Mouse (Mus musculus): ENCODE measurements around the gene Slc15a1. TPM values are rescaled to one million over a fixed set of nuclear protein-coding genes. Genes with fewer than 3 reads are reported as not detected.

Gene Slc15a1
- polyA plus RNA-seq, 1 experiment, result 0.11 TPM

DNA sequence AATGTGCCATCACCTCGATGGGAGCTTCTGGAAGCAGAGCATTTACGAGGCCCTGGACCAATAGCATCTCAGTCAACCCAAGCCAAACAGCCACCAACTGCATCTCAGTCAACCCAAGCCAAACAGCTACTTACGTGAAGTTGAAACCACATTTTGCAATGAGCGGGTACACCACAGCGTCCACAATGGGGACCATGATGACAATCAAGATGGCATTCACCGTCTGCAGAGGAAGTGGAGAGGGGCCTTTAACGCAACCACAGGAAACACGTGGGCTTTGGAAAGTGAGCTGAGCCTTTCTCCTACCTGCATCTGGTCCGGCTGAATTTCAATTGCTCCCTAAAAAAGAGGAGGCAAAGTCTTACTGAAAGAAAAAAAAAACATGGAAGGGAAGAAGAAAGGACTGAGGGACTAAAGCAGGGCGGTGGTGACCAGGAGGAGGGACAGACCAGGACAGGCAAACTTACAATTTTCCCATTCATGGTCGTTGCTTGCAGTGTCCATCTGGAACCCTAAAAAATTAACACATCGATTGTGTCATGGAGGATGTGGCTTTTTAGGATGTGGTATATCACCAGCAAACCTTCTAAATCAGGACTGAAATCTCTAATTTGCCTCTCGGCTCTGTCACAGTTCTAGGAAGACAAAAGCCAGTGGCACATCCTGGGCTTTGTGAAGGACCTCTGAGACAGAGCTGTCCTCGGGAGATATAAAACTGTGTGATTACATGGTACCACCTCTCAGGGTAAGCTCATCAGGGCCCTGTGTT lies 26.9 kb downstream of the Slc15a1 start:
- Histone ChIP-seq H3K4me3 (ENCODE audit: insufficient read depth, low read depth, low read length) (no peak overlapping the region), H3K36me3 (ENCODE audit: control insufficient read depth, insufficient read depth, low read length) (no peaks in the 10 kb centered on the region), H3K27me3 (replicated peaks; ENCODE audit: control insufficient read depth, insufficient read depth, low read length) (no peaks in the 10 kb centered on the region), H3K27ac (ENCODE audit: insufficient read depth, low read depth, low read length) (no peak overlapping the region), H3K4me1 (ENCODE audit: control insufficient read depth, insufficient read depth, low read length) (0 out of 2 replicates have a peak, but pooled peaks cover 9% of the 10 kb centered on the region)
- TF ChIP-seq CTCF (conservative IDR thresholded peaks at IDR 0.05; ENCODE audit: insufficient read depth, insufficient read length, low read depth, low read length), result no peak
- TF ChIP-seq POLR2A (IDR thresholded peaks at IDR 0.05; ENCODE audit: low read depth, low read length), result no peak
- no peak for DNase-seq
- 89% methylated on average over 14 of the region's 14 CpGs for WGBS

GRCm38 (mm10) chr14:121473869-121474268 lies 31.2 kb downstream of the Slc15a1 start:
- no peaks in the 10 kb centered on the region for H3K27me3 ChIP-seq (replicated peaks; ENCODE audit: control insufficient read depth, insufficient read depth, low read length)
- peaks cover 2% of the 10 kb centered on the region; the same call in 1 of the 2 replicates for H3K4me1 ChIP-seq (ENCODE audit: control insufficient read depth, insufficient read depth, low read length)
- no peak overlapping the region for H3K4me3 ChIP-seq (ENCODE audit: insufficient read depth, low read depth, low read length)
- DNase-seq, result peak; percentile 27
- H3K27ac ChIP-seq (ENCODE audit: insufficient read depth, low read depth, low read length), result no peak overlapping the region
- 49% methylated on average over 4 of the region's 4 CpGs for WGBS
- no peaks in the 10 kb centered on the region for H3K36me3 ChIP-seq (ENCODE audit: control insufficient read depth, insufficient read depth, low read length)
- TF ChIP-seq CTCF (conservative IDR thresholded peaks at IDR 0.05; ENCODE audit: insufficient read depth, insufficient read length, low read depth, low read length) (0 out of 2 replicates have a peak, but pooled peaks have one; percentile 7), POLR2A (IDR thresholded peaks at IDR 0.05; ENCODE audit: low read depth, low read length) (no peak)

DNA sequence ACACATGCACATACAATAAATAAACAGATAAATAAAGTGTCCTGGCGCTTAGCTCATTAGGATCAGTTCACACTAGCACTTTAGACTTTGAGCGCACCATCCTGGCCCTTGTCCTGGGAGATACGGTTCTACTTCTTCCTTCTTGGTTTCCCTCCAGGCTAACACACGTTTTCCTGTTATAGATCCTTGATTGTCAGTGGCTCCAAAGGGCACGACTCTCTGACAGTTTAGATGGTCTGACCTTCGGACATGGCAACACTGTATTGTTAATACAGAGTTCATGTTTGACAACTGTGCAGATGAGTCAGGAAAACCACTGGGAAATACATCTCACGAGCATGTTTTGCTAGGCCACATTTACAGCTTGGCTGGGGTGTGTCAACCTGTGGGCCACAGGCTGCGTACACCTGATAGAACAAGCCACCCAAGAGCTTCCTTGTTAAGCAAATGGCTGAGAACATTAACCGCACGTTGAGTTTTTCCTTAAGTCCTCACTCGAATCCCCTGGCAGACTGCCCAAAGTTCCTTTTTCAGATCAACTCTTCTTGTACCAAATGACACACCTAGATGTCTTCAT lies 33.4 kb downstream of the Slc15a1 start:
- H3K27ac ChIP-seq (ENCODE audit: insufficient read depth, low read depth, low read length), result no peak overlapping the region
- WGBS, result 54% methylated on average over 11 of the region's 11 CpGs
- DNase-seq, result peak; percentile 57
- no peaks in the 10 kb centered on the region for H3K27me3 ChIP-seq (replicated peaks; ENCODE audit: control insufficient read depth, insufficient read depth, low read length)
- H3K4me1 ChIP-seq (ENCODE audit: control insufficient read depth, insufficient read depth, low read length), result peaks cover 2% of the 10 kb centered on the region; the same call in 1 of the 2 replicates
- no peak for TF ChIP-seq POLR2A (IDR thresholded peaks at IDR 0.05; ENCODE audit: low read depth, low read length)
- TF ChIP-seq CTCF (conservative IDR thresholded peaks at IDR 0.05; ENCODE audit: insufficient read depth, insufficient read length, low read depth, low read length), result no peak
- H3K36me3 ChIP-seq (ENCODE audit: control insufficient read depth, insufficient read depth, low read length), result no peaks in the 10 kb centered on the region
- no peak overlapping the region for H3K4me3 ChIP-seq (ENCODE audit: insufficient read depth, low read depth, low read length)

DNA sequence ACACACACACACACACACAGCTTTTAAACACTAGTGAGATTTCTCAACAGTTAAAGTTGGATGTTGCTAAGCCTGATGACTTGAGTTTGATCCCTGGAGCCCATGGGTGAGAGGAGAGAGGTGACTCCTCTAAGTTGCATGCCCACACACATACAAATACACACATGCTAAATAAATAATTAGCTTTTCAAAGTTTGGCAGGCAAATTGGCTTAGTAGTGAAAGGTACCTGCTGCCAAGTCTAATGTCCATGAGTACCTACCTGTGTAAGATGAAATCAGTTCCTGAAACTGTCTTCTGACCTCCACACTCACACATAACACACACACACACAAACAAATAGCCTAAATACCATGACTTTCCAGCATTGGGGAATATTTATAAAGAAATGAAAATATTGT lies 35.5 kb downstream of the Slc15a1 start:
- Histone ChIP-seq H3K4me1 (ENCODE audit: control insufficient read depth, insufficient read depth, low read length) (peaks cover 2% of the 10 kb centered on the region; the same call in 1 of the 2 replicates), H3K27ac (ENCODE audit: insufficient read depth, low read depth, low read length) (no peak overlapping the region), H3K4me3 (ENCODE audit: insufficient read depth, low read depth, low read length) (no peak overlapping the region), H3K27me3 (replicated peaks; ENCODE audit: control insufficient read depth, insufficient read depth, low read length) (no peaks in the 10 kb centered on the region), H3K36me3 (ENCODE audit: control insufficient read depth, insufficient read depth, low read length) (no peaks in the 10 kb centered on the region)
- peak; percentile 54 for DNase-seq
- TF ChIP-seq CTCF (conservative IDR thresholded peaks at IDR 0.05; ENCODE audit: insufficient read depth, insufficient read length, low read depth, low read length) (no peak), POLR2A (IDR thresholded peaks at IDR 0.05; ENCODE audit: low read depth, low read length) (no peak)

DNA sequence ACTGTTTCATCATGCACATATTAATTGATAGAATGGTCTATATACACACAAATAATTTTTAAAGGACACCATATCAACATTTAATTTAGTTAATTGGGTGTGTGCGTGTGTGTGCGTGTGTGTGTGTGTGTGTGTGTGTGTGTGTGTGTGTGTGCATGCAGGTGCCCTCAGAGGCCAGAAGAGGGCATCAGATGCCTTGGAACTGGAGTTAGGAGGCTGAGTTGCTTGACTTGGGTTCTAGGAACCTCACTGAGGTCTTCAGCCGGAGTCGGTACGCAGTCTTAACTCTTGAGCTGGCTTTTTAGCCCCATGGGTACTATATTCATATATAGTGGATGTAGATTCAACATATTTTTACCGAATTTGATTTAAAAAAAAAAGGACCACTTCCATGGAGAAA lies 37.4 kb downstream of the Slc15a1 start:
- H3K36me3 ChIP-seq (ENCODE audit: control insufficient read depth, insufficient read depth, low read length), result no peaks in the 10 kb centered on the region
- no peak overlapping the region for H3K4me3 ChIP-seq (ENCODE audit: insufficient read depth, low read depth, low read length)
- peaks cover 2% of the 10 kb centered on the region; the same call in 1 of the 2 replicates for H3K4me1 ChIP-seq (ENCODE audit: control insufficient read depth, insufficient read depth, low read length)
- TF ChIP-seq POLR2A (IDR thresholded peaks at IDR 0.05; ENCODE audit: low read depth, low read length) (no peak), CTCF (conservative IDR thresholded peaks at IDR 0.05; ENCODE audit: insufficient read depth, insufficient read length, low read depth, low read length) (no peak)
- DNase-seq, result no peak
- 96% methylated on average over 6 of the region's 6 CpGs for WGBS
- H3K27ac ChIP-seq (ENCODE audit: insufficient read depth, low read depth, low read length), result no peak overlapping the region
- no peaks in the 10 kb centered on the region for H3K27me3 ChIP-seq (replicated peaks; ENCODE audit: control insufficient read depth, insufficient read depth, low read length)

DNA sequence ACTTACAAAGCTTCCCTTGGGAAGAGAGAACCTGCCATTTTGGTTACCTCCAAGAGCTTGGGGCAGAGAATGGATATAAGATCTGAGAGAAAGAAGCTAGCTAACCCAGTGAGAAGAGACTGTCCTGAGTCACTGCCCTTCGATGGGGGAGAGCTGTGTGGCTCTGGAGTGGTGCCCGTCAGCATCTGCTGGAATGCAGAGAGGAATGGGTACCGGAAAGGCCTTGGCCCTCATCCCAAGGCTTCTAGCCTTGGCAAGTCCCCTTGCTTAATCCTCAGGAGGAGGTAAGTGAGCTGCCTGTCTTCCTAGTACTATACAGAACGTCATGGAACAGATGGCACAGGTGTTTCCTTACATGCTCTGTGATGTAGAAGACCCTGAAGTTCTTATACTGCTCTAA lies 38.6 kb downstream of the Slc15a1 start:
- Histone ChIP-seq H3K27ac (ENCODE audit: insufficient read depth, low read depth, low read length) (no peak overlapping the region), H3K27me3 (replicated peaks; ENCODE audit: control insufficient read depth, insufficient read depth, low read length) (no peaks in the 10 kb centered on the region), H3K36me3 (ENCODE audit: control insufficient read depth, insufficient read depth, low read length) (no peaks in the 10 kb centered on the region), H3K4me1 (ENCODE audit: control insufficient read depth, insufficient read depth, low read length) (no peaks in the 10 kb centered on the region), H3K4me3 (ENCODE audit: insufficient read depth, low read depth, low read length) (no peak overlapping the region)
- WGBS, result 66% methylated on average over 4 of the region's 4 CpGs
- no peak for DNase-seq
- TF ChIP-seq POLR2A (IDR thresholded peaks at IDR 0.05; ENCODE audit: low read depth, low read length) (no peak), CTCF (conservative IDR thresholded peaks at IDR 0.05; ENCODE audit: insufficient read depth, insufficient read length, low read depth, low read length) (no peak)

- H3K27ac ChIP-seq (ENCODE audit: insufficient read depth, low read depth, low read length), result no peak overlapping the region
These were observed 40.7 kb downstream of the Slc15a1 start for GRCm38 (mm10) chr14:121464318-121464717.

More at GRCm38 (mm10) chr14:121464318-121464717, 40.7 kb downstream of the Slc15a1 start:
- Histone ChIP-seq H3K36me3 (ENCODE audit: control insufficient read depth, insufficient read depth, low read length) (no peaks in the 10 kb centered on the region), H3K4me3 (ENCODE audit: insufficient read depth, low read depth, low read length) (no peak overlapping the region), H3K27me3 (replicated peaks; ENCODE audit: control insufficient read depth, insufficient read depth, low read length) (no peaks in the 10 kb centered on the region), H3K4me1 (ENCODE audit: control insufficient read depth, insufficient read depth, low read length) (no peaks in the 10 kb centered on the region)
- no peak for TF ChIP-seq POLR2A (IDR thresholded peaks at IDR 0.05; ENCODE audit: low read depth, low read length)
- TF ChIP-seq CTCF (conservative IDR thresholded peaks at IDR 0.05; ENCODE audit: insufficient read depth, insufficient read length, low read depth, low read length), result no peak
- no peak for DNase-seq
- WGBS, result 100% methylated on average over 2 of the region's 2 CpGs

Measured in kidney, adult 2 months (tissue).